Mouse (Mus musculus): ENCODE data around the gene Micu1. TPM values are rescaled to one million over a fixed set of nuclear protein-coding genes. Genes with fewer than 3 reads are reported as not detected.
"Not testable (repeated sequence)": the region's sequence is repeated elsewhere in the genome, so short reads cannot be mapped to it uniquely, and the experiment has no call there.

Micu1 gene
- polyA plus RNA-seq, 1 experiment from 2014 or later = 40.1 TPM

DNA sequence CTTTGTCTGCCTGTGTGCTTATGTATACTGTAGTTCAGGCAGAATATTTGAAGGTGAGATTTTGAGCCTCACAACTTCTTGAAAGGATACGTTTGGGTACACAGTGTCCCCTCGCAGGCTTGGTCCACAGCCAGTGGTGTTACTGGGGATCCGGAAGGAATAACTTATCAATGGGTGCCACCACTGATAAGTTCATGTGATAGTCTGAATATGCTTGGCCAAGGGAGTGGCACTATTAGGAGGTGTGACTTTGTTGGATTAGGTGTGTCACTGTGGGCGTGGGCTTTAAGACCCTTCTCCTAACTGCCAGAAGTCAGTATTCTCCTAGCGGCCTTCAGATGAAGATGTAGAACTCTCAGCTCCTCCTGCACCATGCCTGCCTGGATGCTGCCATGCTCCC is 170.9 kb downstream of the Micu1 start:
- H3K36me3 ChIP-seq (ENCODE audit: control insufficient read depth, insufficient read depth) = no peaks in the 10 kb centered on the region
- H3K4me2 ChIP-seq (ENCODE audit: low read depth, low read length) = no peak overlapping the region
- no peaks in the 10 kb centered on the region for H3K4me1 ChIP-seq (ENCODE audit: control insufficient read depth, insufficient read depth, low read length)
- H3K9me3 ChIP-seq (replicated peaks; ENCODE audit: control insufficient read depth, low read length) = no peaks in the 10 kb centered on the region
- no peak overlapping the region for H3K4me3 ChIP-seq (ENCODE audit: low read length)
- WGBS = 88% methylated on average over 5 of the region's 5 CpGs
- H3K27me3 ChIP-seq (ENCODE audit: control insufficient read depth, insufficient read depth, low read length) = no peaks in the 10 kb centered on the region
- H3K27ac ChIP-seq (ENCODE audit: low read length) = no peak overlapping the region
- ATAC-seq (replicated peaks; ENCODE audit: extremely low read depth, insufficient read depth, low FRiP score) = no peak
- H3K9ac ChIP-seq (ENCODE audit: low read length) = no peak overlapping the region

DNA sequence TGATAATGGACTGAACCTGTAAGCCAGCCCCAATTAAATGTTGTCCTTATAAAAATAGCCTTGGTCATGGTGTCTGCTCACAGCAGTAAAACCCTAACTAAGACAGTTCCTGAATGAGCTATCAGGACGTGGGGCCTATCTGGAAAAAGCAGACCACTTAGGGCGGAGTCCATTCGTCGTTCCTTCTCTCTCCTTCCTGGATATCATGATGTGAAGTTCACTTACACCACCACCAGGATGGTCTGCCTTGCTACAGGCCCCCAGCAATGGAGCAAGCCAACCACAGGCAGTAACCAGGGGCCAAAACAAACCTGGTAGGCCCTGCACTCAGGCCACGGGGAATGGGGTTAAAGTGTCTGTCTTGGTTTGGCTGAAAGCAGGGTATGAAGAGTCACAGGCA is 171.3 kb downstream of the Micu1 start:
- no peak overlapping the region for H3K27ac ChIP-seq (ENCODE audit: low read length)
- H3K4me3 ChIP-seq (ENCODE audit: low read length) = no peak overlapping the region
- ATAC-seq (replicated peaks; ENCODE audit: extremely low read depth, insufficient read depth, low FRiP score) = no peak

GRCm38 (mm10) chr10:59875396-59875795 is 173.1 kb downstream of the Micu1 start:
- no peak overlapping the region for H3K9ac ChIP-seq (ENCODE audit: low read length)
- no peak overlapping the region for H3K4me2 ChIP-seq (ENCODE audit: low read depth, low read length)
- ATAC-seq (replicated peaks; ENCODE audit: extremely low read depth, insufficient read depth, low FRiP score) = no peak
- no peaks in the 10 kb centered on the region for H3K9me3 ChIP-seq (replicated peaks; ENCODE audit: control insufficient read depth, low read length)
- H3K4me1 ChIP-seq (ENCODE audit: control insufficient read depth, insufficient read depth, low read length) = peaks cover 2% of the 10 kb centered on the region
- no peak overlapping the region for H3K4me3 ChIP-seq (ENCODE audit: low read length)
- H3K27me3 ChIP-seq (ENCODE audit: control insufficient read depth, insufficient read depth, low read length) = no peaks in the 10 kb centered on the region
- H3K27ac ChIP-seq (ENCODE audit: low read length) = no peak overlapping the region
- 30% methylated on average over 1 of the region's 1 CpGs for whole genome bisulfite sequencing
- no peaks in the 10 kb centered on the region for H3K36me3 ChIP-seq (ENCODE audit: control insufficient read depth, insufficient read depth)

More for the DNA sequence above, 171.3 kb downstream of the Micu1 start:
- no peaks in the 10 kb centered on the region for H3K27me3 ChIP-seq (ENCODE audit: control insufficient read depth, insufficient read depth, low read length)
- H3K4me1 ChIP-seq (ENCODE audit: control insufficient read depth, insufficient read depth, low read length) = no peaks in the 10 kb centered on the region; the same call in 1 of the 2 replicates
- H3K4me2 ChIP-seq (ENCODE audit: low read depth, low read length) = no peak overlapping the region
- H3K9ac ChIP-seq (ENCODE audit: low read length) = no peak overlapping the region
- H3K9me3 ChIP-seq (replicated peaks; ENCODE audit: control insufficient read depth, low read length) = no peaks in the 10 kb centered on the region
- WGBS = 52% methylated on average over 5 of the region's 5 CpGs
- no peaks in the 10 kb centered on the region for H3K36me3 ChIP-seq (ENCODE audit: control insufficient read depth, insufficient read depth)

- WGBS = 85% methylated on average over 3 of the region's 4 CpGs
- ATAC-seq (replicated peaks; ENCODE audit: extremely low read depth, insufficient read depth, low FRiP score); H3K27me3 ChIP-seq (ENCODE audit: control insufficient read depth, insufficient read depth, low read length); H3K9me3 ChIP-seq (replicated peaks; ENCODE audit: control insufficient read depth, low read length); H3K9ac ChIP-seq (ENCODE audit: low read length); H3K4me2 ChIP-seq (ENCODE audit: low read depth, low read length); H3K27ac ChIP-seq (ENCODE audit: low read length); H3K4me1 ChIP-seq (ENCODE audit: control insufficient read depth, insufficient read depth, low read length); H3K36me3 ChIP-seq (ENCODE audit: control insufficient read depth, insufficient read depth); H3K4me3 ChIP-seq (ENCODE audit: low read length): not testable (repeated sequence)
These were observed 174.4 kb downstream of the Micu1 start for GRCm38 (mm10) chr10:59876698-59877097.

GRCm38 (mm10) chr10:59877421-59878117 is 175.3 kb downstream of the Micu1 start:
- no peak for ATAC-seq (replicated peaks; ENCODE audit: extremely low read depth, insufficient read depth, low FRiP score)
- Histone ChIP-seq H3K36me3 (ENCODE audit: control insufficient read depth, insufficient read depth) (no peaks in the 10 kb centered on the region), H3K4me2 (ENCODE audit: low read depth, low read length) (no peak overlapping the region), H3K27me3 (ENCODE audit: control insufficient read depth, insufficient read depth, low read length) (no peaks in the 10 kb centered on the region), H3K4me1 (ENCODE audit: control insufficient read depth, insufficient read depth, low read length) (peaks cover 10% of the 10 kb centered on the region), H3K9me3 (replicated peaks; ENCODE audit: control insufficient read depth, low read length) (no peaks in the 10 kb centered on the region), H3K4me3 (ENCODE audit: low read length) (no peak overlapping the region), H3K27ac (ENCODE audit: low read length) (no peak overlapping the region), H3K9ac (ENCODE audit: low read length) (no peak overlapping the region)
- 74% methylated on average over 15 of the region's 15 CpGs for WGBS

- Histone ChIP-seq H3K9ac (ENCODE audit: low read length) (peak overlapping the region; percentile 64), H3K4me1 (ENCODE audit: control insufficient read depth, insufficient read depth, low read length) (peaks cover 10% of the 10 kb centered on the region), H3K36me3 (ENCODE audit: control insufficient read depth, insufficient read depth) (no peaks in the 10 kb centered on the region), H3K4me2 (ENCODE audit: low read depth, low read length) (peak overlapping the region; percentile 76), H3K9me3 (replicated peaks; ENCODE audit: control insufficient read depth, low read length) (no peaks in the 10 kb centered on the region), H3K27me3 (ENCODE audit: control insufficient read depth, insufficient read depth, low read length) (no peaks in the 10 kb centered on the region), H3K27ac (ENCODE audit: low read length) (peak overlapping the region; percentile 98), H3K4me3 (ENCODE audit: low read length) (peak overlapping the region; percentile 70)
- no peak for ATAC-seq (replicated peaks; ENCODE audit: extremely low read depth, insufficient read depth, low FRiP score)
- WGBS = 16% methylated on average over 5 of the region's 5 CpGs
These were observed 176.5 kb downstream of the Micu1 start for GRCm38 (mm10) chr10:59878823-59879222.

DNA sequence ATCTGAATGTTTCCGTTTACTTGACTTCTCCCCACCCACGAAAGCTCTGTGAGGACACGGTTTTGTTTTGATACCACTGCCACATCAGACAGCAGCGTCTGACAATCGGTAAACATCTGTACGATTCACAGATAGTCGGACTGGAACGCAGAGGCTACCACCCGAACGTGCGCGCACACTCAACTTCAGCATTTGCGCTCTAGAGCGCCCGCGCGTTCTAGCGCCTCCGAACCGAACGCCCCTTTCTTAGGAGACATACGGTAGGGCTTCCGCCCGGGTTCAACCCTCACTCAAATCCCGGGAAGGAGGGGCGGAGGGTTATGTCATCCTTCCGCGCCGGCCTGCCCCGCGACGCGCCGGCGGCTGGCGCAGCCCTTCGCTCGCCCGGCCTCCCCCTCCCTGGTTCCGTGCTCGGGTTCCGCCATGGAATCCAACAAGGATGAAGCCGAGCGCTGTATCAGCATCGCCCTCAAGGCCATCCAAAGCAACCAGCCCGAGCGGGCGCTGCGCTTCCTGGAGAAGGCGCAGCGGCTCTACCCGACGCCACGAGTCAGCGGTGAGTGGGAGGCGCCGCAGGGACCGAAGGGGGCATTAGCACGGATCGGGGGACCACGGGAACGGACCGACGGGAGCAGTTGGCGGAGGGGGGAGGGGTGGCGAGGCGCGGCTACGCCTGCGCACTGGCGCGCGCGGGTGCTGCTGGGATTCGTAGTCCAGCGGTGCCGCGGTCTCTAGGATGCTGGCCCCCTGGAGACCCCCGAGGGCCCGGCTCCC is 177.2 kb downstream of the Micu1 start, which contains the start of gene Dnajb12:
TSS of gene Dnajb12 (plus strand) at position 302 of the 774 bp plus-strand sequence.
- ATAC-seq (replicated peaks; ENCODE audit: extremely low read depth, insufficient read depth, low FRiP score) = peak; percentile 92
- Histone ChIP-seq H3K9me3 (replicated peaks; ENCODE audit: control insufficient read depth, low read length) (no peaks in the 10 kb centered on the region), H3K4me3 (ENCODE audit: low read length) (peak within 1 kb of the TSS; percentile 70), H3K4me2 (ENCODE audit: low read depth, low read length) (peak within 1 kb of the TSS; percentile 84), H3K27me3 (ENCODE audit: control insufficient read depth, insufficient read depth, low read length) (no peaks in the 10 kb centered on the region), H3K9ac (ENCODE audit: low read length) (peak within 1 kb of the TSS; percentile 84), H3K4me1 (ENCODE audit: control insufficient read depth, insufficient read depth, low read length) (peaks cover 10% of the 10 kb centered on the region), H3K36me3 (ENCODE audit: control insufficient read depth, insufficient read depth) (no peaks in the 10 kb centered on the region), H3K27ac (ENCODE audit: low read length) (peak within 1 kb of the TSS; percentile 98)
- WGBS = under 1% methylated on average over 80 of the region's 80 CpGs

DNA sequence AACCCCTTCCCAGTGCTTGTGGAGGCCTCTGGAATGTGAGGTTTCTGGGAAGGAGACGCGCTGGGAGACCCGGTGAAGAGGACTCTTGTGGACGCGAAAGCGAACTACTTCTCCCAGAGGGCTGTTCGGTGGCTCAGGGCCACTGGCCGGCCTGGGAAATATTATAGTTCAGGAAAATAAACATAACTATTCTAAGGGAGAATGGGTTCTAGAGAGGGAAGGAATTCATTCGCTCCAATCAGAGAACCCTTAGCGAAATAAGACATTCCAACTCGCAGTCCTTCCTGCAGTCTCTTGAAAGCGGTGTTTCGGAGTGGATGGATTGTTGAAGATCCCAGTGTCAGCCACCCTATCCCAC is 177.7 kb downstream of the Micu1 start:
- Histone ChIP-seq H3K27me3 (ENCODE audit: control insufficient read depth, insufficient read depth, low read length) (no peaks in the 10 kb centered on the region), H3K4me3 (ENCODE audit: low read length) (peak overlapping the region; percentile 70), H3K9me3 (replicated peaks; ENCODE audit: control insufficient read depth, low read length) (no peaks in the 10 kb centered on the region), H3K9ac (ENCODE audit: low read length) (peak overlapping the region; percentile 84), H3K4me1 (ENCODE audit: control insufficient read depth, insufficient read depth, low read length) (peaks cover 10% of the 10 kb centered on the region), H3K4me2 (ENCODE audit: low read depth, low read length) (peak overlapping the region; percentile 84), H3K27ac (ENCODE audit: low read length) (peak overlapping the region; percentile 98), H3K36me3 (ENCODE audit: control insufficient read depth, insufficient read depth) (no peaks in the 10 kb centered on the region)
- under 1% methylated on average over 13 of the region's 13 CpGs for WGBS
- ATAC-seq (replicated peaks; ENCODE audit: extremely low read depth, insufficient read depth, low FRiP score) = peak; percentile 63

DNA sequence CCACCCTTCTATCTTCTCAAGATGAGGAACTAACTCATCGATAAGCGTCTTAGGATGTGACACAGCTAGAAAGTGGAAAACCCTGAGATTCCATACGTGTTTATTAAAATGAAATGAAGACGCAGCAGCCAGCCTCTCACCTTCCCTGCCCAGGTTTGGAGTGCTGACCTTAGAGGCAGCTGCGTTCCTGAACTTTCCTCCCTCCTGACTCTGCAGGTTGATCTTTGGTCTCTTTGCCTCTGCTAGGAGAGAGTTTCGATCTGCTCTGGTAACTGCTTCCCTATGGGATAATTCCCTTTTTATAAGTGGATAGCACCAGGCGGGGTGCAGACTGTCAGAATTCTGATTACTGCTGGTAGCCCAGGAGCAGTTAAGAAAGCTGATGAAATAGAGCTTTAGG is 178.6 kb downstream of the Micu1 start:
- WGBS = 83% methylated on average over 7 of the region's 7 CpGs
- Histone ChIP-seq H3K27me3 (ENCODE audit: control insufficient read depth, insufficient read depth, low read length) (no peaks in the 10 kb centered on the region), H3K4me2 (ENCODE audit: low read depth, low read length) (peak overlapping the region; percentile 84), H3K27ac (ENCODE audit: low read length) (no peak overlapping the region), H3K9me3 (replicated peaks; ENCODE audit: control insufficient read depth, low read length) (no peaks in the 10 kb centered on the region), H3K36me3 (ENCODE audit: control insufficient read depth, insufficient read depth) (no peaks in the 10 kb centered on the region), H3K4me1 (ENCODE audit: control insufficient read depth, insufficient read depth, low read length) (peaks cover 10% of the 10 kb centered on the region), H3K4me3 (ENCODE audit: low read length) (peak overlapping the region; percentile 70), H3K9ac (ENCODE audit: low read length) (peak overlapping the region; percentile 84)
- ATAC-seq (replicated peaks; ENCODE audit: extremely low read depth, insufficient read depth, low FRiP score) = no peak

Data from heart, embryonic 16.5 days (tissue).